Mouse (Mus musculus) ES-Bruce4 (cell line): Measurements from ENCODE around the gene Kirrel3.

Experiments
- CTCF ChIP-seq: IDR thresholded peaks from one replicate; pipeline ENCODE4 v1.8.1; 2011; ENCODE audit warnings: low read depth, low read length
- EP300 ChIP-seq: IDR thresholded peaks from 2 replicates; pipeline ENCODE4 v1.6.1; 2011; ENCODE audit warnings: low read depth, low read length; ENCODE audit not compliant: insufficient read depth
- POLR2A ChIP-seq: IDR thresholded peaks from one replicate; pipeline ENCODE4 v1.8.1; 2011; ENCODE audit warnings: low read length; ENCODE audit not compliant: insufficient read depth

DNA sequence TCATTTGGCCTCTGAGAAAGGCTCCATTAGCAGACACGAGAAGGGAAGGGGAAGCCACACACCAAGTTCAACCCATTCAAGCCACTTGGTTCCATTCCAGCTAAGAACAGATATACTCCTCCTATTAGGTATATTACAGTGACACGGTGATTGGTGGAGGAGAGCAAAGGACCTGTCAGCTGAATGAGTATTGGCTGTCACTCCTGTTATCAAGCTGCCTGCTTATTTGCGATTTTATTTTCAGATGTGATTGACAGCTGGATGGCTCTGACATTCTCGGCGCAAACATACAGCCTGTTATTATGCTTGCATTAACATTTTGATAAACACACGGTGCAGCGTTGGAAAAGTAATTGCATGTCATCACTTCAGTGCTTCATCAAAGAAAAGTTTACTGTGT, 118.1 kb downstream of the Kirrel3 start:
- TF ChIP-seq CTCF (no peak), POLR2A (no peak), EP300 (no peak)
